Mouse (Mus musculus) forebrain, embryonic 16.5 days (tissue): ENCODE measurements around the gene Rnaseh2c. TPM values are rescaled to one million over a fixed set of nuclear protein-coding genes. Genes with fewer than 3 reads are reported as not detected.

ENCODE experiments used
- ATAC-seq: fragments of 200-750 bp; cut with Nextera tagmentation; 2 replicates; pipeline ENCODE4 v1.8.0; 2017; ENCODE audit warnings: mild to moderate bottlenecking, moderate library complexity
- H3K27ac ChIP-seq: fragments of 300-500 bp; sonication (generic); 2 replicates; pipeline ENCODE4 v1.5.1; 2014; ENCODE audit warnings: low read length, control low read depth
- H3K27me3 ChIP-seq: fragments of 300-500 bp; sonication (generic); replicated peaks from 2 replicates; pipeline ENCODE4 v1.6.1; 2014; ENCODE audit warnings: low read length; ENCODE audit not compliant: control insufficient read depth, insufficient read depth
- H3K36me3 ChIP-seq: fragments of 300-500 bp; sonication (generic); 2 replicates; pipeline ENCODE4 v1.6.1; 2014; ENCODE audit not compliant: control insufficient read depth, insufficient read depth
- H3K4me1 ChIP-seq: fragments of 300-500 bp; sonication (generic); replicated peaks from 2 replicates; pipeline ENCODE4 v1.6.1; 2014; ENCODE audit warnings: low read length; ENCODE audit not compliant: control insufficient read depth, insufficient read depth
- H3K4me2 ChIP-seq: fragments of 300-500 bp; sonication (generic); 2 replicates; pipeline ENCODE4 v1.6.1; 2014; ENCODE audit warnings: mild to moderate bottlenecking, low read length, control low read depth
- H3K4me3 ChIP-seq: fragments of 300-500 bp; sonication (generic); replicated peaks from 2 replicates; pipeline ENCODE4 v1.5.1; 2014; ENCODE audit warnings: mild to moderate bottlenecking, low read length, control low read depth
- H3K9ac ChIP-seq: fragments of 300-500 bp; sonication (generic); replicated peaks from 2 replicates; pipeline ENCODE4 v1.6.1; 2014; ENCODE audit warnings: low read depth, low read length, control low read depth
- H3K9me3 ChIP-seq: fragments of 300-500 bp; sonication (generic); 2 replicates; pipeline ENCODE4 v1.6.1; 2016; ENCODE audit warnings: low read length; ENCODE audit not compliant: control insufficient read depth
- WGBS: fragments of 180-500 bp; shearing (Covaris S2); extraction: QIAGEN DNeasy Blood & Tissue Kit; methylation state at CpG from one replicate; pipeline ENCODE4 v1.1.7; 2014; 5-methylcytosine and 5-hydroxymethylcytosine counted together
- polyA plus RNA-seq: library from polyadenylated mRNA; unstranded; fragments of >200 nt; fragmentation: Nextera tagmentation; extraction: Ambion mirVana; gene quantifications from 2 replicates; pipeline ENCODE4 v1.2.1, GENCODE M21; 2015

The Rnaseh2c gene
- polyA plus RNA-seq, 1 experiment from 2014 or later, result 81.0 TPM

- no peak overlapping the region for H3K9ac ChIP-seq
- H3K27ac ChIP-seq, result no peak overlapping the region
- H3K9me3 ChIP-seq, result no peaks in the 10 kb centered on the region
- no peak overlapping the region for H3K4me3 ChIP-seq
- no peak overlapping the region for H3K4me2 ChIP-seq
- ATAC-seq, result no peak
- 92% methylated on average over 17 of the region's 17 CpGs for WGBS
- no peaks in the 10 kb centered on the region for H3K27me3 ChIP-seq
- H3K36me3 ChIP-seq, result peaks cover 29% of the 10 kb centered on the region
- peaks cover 17% of the 10 kb centered on the region for H3K4me1 ChIP-seq
These were observed 39.3 kb downstream of the Rnaseh2c start for GRCm38 (mm10) chr19:5641021-5641420.

- H3K9me3 ChIP-seq, result no peaks in the 10 kb centered on the region
- peaks cover 29% of the 10 kb centered on the region for H3K36me3 ChIP-seq
- ATAC-seq, result no peak
- H3K9ac ChIP-seq, result no peak overlapping the region
- peaks cover 14% of the 10 kb centered on the region for H3K4me1 ChIP-seq
- H3K27ac ChIP-seq, result no peak overlapping the region
- no peaks in the 10 kb centered on the region for H3K27me3 ChIP-seq
- H3K4me3 ChIP-seq, result no peak overlapping the region
- no peak overlapping the region for H3K4me2 ChIP-seq
- 92% methylated on average over 8 of the region's 8 CpGs for WGBS
These were observed 40.0 kb downstream of the Rnaseh2c start for GRCm38 (mm10) chr19:5641641-5642040.

- Histone ChIP-seq H3K4me2 (no peak overlapping the region), H3K4me1 (peaks cover 12% of the 10 kb centered on the region), H3K27ac (no peak overlapping the region), H3K36me3 (peaks cover 37% of the 10 kb centered on the region), H3K9me3 (no peaks in the 10 kb centered on the region), H3K27me3 (no peaks in the 10 kb centered on the region), H3K9ac (no peak overlapping the region), H3K4me3 (no peak overlapping the region)
- WGBS, result 96% methylated on average over 9 of the region's 9 CpGs
- ATAC-seq, result no peak
These were observed 43.6 kb downstream of the Rnaseh2c start for GRCm38 (mm10) chr19:5645280-5645679.

- Histone ChIP-seq H3K9me3 (no peaks in the 10 kb centered on the region), H3K36me3 (peaks cover 31% of the 10 kb centered on the region), H3K4me2 (no peak overlapping the region), H3K27ac (no peak overlapping the region), H3K4me3 (no peak overlapping the region), H3K9ac (no peak overlapping the region), H3K4me1 (peaks cover 12% of the 10 kb centered on the region), H3K27me3 (no peaks in the 10 kb centered on the region)
- no peak for ATAC-seq
- 90% methylated on average over 8 of the region's 8 CpGs for WGBS
These were observed 45.2 kb downstream of the Rnaseh2c start for GRCm38 (mm10) chr19:5646731-5647330.

GRCm38 (mm10) chr19:5647791-5648190 lies 46.1 kb downstream of the Rnaseh2c start:
- H3K4me3 ChIP-seq, result no peak overlapping the region
- WGBS, result 95% methylated on average over 6 of the region's 6 CpGs
- H3K4me2 ChIP-seq, result no peak overlapping the region
- no peak overlapping the region for H3K9ac ChIP-seq
- no peak overlapping the region; the same call in 1 of the 2 replicates for H3K27ac ChIP-seq
- peaks cover 24% of the 10 kb centered on the region for H3K36me3 ChIP-seq
- no peaks in the 10 kb centered on the region for H3K9me3 ChIP-seq
- ATAC-seq, result no peak
- H3K27me3 ChIP-seq, result no peaks in the 10 kb centered on the region
- H3K4me1 ChIP-seq, result peaks cover 12% of the 10 kb centered on the region

GRCm38 (mm10) chr19:5648401-5649297 lies 47.0 kb downstream of the Rnaseh2c start:
- peaks cover 19% of the 10 kb centered on the region for H3K36me3 ChIP-seq
- peak overlapping the region; percentile 73 for H3K4me2 ChIP-seq
- H3K9me3 ChIP-seq, result no peaks in the 10 kb centered on the region
- peak; percentile 94 for ATAC-seq
- H3K4me1 ChIP-seq, result peaks cover 12% of the 10 kb centered on the region
- H3K4me3 ChIP-seq, result peak overlapping the region; percentile 36
- no peaks in the 10 kb centered on the region for H3K27me3 ChIP-seq
- H3K9ac ChIP-seq, result peak overlapping the region; percentile 51
- 12% methylated on average over 26 of the region's 26 CpGs for WGBS
- H3K27ac ChIP-seq, result peak overlapping the region; percentile 74

GRCm38 (mm10) chr19:5649298-5649741 lies 47.6 kb downstream of the Rnaseh2c start:
- peaks cover 5% of the 10 kb centered on the region for H3K27me3 ChIP-seq
- peak overlapping the region; percentile 51 for H3K9ac ChIP-seq
- no peak; the same call in 1 of the 2 replicates for ATAC-seq
- H3K36me3 ChIP-seq, result peaks cover 17% of the 10 kb centered on the region
- H3K4me1 ChIP-seq, result peaks cover 18% of the 10 kb centered on the region
- H3K9me3 ChIP-seq, result no peaks in the 10 kb centered on the region
- peak overlapping the region; percentile 36 for H3K4me3 ChIP-seq
- peak overlapping the region; percentile 73 for H3K4me2 ChIP-seq
- 79% methylated on average over 6 of the region's 6 CpGs for WGBS
- H3K27ac ChIP-seq, result peak overlapping the region; percentile 74; the same call in 1 of the 2 replicates

GRCm38 (mm10) chr19:5651502-5652274 lies 50.0 kb downstream of the Rnaseh2c start:
- WGBS, result 61% methylated on average over 13 of the region's 13 CpGs
- no peak for ATAC-seq
- Histone ChIP-seq H3K4me1 (peaks cover 24% of the 10 kb centered on the region), H3K9me3 (no peaks in the 10 kb centered on the region), H3K27ac (no peak overlapping the region), H3K4me3 (no peak overlapping the region), H3K9ac (no peak overlapping the region), H3K4me2 (no peak overlapping the region), H3K27me3 (peaks cover 12% of the 10 kb centered on the region), H3K36me3 (peaks cover 8% of the 10 kb centered on the region)

- no peak overlapping the region for H3K4me3 ChIP-seq
- 79% methylated on average over 6 of the region's 6 CpGs for WGBS
- H3K9ac ChIP-seq, result no peak overlapping the region
- H3K9me3 ChIP-seq, result no peaks in the 10 kb centered on the region
- H3K4me2 ChIP-seq, result no peak overlapping the region
- ATAC-seq, result no peak
- peaks cover 12% of the 10 kb centered on the region for H3K27me3 ChIP-seq
- no peak overlapping the region for H3K27ac ChIP-seq
- peaks cover 24% of the 10 kb centered on the region for H3K4me1 ChIP-seq
- H3K36me3 ChIP-seq, result peaks cover 2% of the 10 kb centered on the region; the same call in 1 of the 2 replicates
These were observed 50.9 kb downstream of the Rnaseh2c start for GRCm38 (mm10) chr19:5652570-5652969.
